Mouse (Mus musculus) hindlimb bud, embryonic 11.5 days (tissue): ENCODE measurements around the gene Slc44a3.

Experiments used
- DNase-seq: peaks from one replicate; pipeline ENCODE4 v3.0.0-alpha.2; 2012; ENCODE audit warnings: low read depth, low spot score; ENCODE audit errors: extremely low spot score

Gene Slc44a3

DNA sequence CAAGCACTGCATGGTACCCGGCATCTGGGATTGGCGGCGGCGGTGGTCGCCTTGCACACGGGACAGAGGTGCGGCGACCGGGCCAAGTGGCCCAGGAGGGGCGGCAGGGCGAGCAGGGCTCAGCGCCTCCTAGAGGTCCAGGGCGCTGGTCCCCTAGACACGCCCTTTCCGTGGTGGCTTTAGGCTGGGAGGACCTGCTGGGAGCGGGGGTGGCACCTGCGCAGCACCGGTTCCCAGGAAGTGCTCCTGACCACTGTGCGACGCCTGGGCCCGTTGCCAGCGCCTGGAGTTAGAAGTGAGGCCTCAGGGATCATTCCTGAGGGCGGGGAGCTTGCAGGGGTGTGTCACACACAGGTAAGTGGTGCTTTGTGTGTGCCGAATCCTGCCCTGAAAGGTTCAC, at the start of gene Slc44a3:
TSS of gene Slc44a3 (minus strand) at position 229 of the 400 bp plus-strand sequence.
- DNase-seq: no peak

DNA sequence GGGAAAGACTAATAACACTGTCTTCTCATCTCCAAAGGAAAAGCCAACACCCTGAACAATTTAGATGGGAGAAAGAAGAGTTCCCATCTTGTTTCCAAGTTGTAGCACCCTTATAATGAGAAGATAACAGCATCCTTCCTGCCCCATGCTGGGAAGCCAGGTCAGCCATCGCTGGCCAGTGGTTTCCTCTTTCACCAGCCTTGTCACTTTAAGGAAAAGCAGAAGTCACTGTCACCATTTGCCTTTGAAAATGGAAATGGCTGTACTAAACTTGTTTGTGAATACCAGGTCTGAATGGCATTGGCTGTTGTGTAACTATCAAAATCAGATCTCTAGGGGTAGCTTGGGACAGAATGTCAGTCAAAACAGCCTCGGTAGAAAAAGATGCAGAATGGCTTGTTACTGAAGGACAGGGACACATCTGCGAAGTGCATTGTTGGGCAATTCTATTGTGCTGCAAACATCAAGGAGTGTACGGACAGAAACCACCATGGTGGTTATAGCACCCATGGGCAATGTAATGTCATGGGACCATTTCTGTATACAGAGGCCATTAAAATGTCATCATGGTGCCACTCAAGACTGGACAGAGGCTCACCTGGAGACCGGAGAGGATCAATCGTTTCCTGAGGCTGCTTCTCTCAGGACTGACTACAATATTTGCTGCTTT, 47.8 kb upstream of the Slc44a3 start:
- no peak for DNase-seq

DNA sequence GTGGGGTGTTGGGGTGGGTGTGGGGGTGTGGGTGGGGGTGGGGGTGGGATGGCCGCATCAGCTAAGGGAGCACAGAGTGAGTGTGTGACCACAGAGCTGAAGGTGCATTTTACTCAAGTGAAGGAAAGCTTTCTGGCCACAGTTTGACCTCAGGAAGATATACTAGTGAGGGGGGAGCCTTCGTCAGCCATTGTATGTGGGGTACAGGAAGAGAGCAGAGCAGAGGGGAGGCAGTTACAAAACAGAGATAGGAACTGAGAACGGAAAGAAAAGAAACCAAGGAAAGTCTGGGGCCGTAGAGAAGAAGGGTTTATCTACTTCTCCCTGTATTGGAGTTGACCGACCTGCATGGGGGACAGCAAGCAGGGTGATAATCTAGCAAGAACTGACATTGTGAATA, 47.2 kb upstream of the Slc44a3 start:
- no peak for DNase-seq

GRCm38 (mm10) chr3:121578706-121579105, 46.5 kb upstream of the Slc44a3 start:
- DNase-seq: no peak

DNA sequence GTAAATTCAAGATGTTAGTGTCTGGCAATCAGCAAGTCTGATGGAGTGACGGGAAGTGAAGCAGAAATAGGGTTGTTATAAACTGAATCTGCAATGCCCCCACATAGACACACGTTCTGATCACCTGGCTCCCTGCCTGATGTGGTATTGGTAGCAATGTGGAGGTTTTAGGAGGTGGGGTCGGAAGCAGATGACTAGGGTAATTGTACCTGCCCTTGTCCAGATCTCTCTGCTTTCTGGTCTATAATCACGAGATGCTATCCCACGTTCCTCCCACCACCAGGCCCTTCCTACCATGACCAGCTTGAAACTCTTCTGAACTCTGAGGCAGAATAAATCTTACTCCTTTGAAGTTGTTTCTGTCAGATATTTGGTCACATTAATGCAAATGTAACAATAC, 45.4 kb upstream of the Slc44a3 start:
- no peak for DNase-seq

- peak; percentile 83 for DNase-seq
Measured at GRCm38 (mm10) chr3:121577032-121577591, 44.9 kb upstream of the Slc44a3 start.

DNA sequence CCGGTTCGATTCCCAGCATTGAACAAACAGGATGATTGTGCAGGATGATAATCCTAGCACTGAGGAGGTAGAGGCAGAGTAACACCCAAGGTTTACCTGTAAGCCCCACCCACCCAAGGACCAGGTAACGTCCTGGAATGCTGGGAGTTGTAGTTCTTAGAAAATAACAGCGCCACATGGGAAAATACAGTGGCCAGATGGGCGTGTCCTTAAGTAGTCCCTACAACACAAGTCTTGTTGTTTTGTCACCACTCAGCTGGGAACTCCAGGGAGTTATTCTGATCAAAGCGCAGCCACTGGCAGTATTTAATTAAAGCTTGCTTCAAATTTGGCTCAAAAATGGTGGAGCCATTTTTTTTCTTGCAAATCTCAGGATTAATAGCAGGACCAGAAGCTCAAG, 44.2 kb upstream of the Slc44a3 start:
- DNase-seq: peak; percentile 35

GRCm38 (mm10) chr3:121574386-121574785, 42.2 kb upstream of the Slc44a3 start:
- DNase-seq: no peak

DNA sequence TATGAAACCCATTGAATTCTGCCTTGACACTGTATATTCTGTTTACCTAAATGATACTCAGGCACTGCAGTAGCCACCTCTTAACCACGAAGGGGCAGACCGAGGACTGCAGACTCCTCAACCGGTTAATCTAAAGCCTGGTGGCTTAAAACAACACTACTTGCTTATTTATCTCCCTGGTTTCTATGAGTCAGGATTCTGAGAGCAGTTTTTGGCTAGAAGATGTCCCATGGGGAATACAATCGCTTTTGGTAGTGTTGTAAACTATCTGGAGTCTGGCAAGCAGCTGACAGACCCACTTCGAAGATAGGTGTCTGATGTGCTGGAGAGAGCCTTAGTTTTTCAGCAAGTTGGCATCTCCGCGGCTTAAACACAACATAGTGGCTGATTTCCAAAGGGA, 41.7 kb upstream of the Slc44a3 start:
- no peak for DNase-seq

DNA sequence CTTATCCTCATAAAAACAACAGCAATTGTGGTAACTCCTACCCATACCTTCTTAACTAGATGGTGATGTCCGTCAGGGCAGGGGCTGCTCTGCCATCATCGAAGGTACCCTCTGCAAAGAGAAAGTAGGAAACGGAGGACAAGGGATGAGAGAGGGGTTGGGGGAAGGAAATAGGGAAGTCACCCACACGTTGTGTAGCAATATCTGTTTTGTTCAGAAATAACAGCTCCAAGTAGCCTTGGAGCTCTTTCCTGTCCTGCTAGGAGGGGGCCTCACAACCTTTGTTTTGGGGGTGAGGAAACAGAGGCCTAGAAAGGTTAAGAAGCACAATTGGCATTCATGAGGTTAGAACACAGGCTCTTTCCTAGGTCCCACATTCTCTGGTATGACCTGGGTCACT, 39.3 kb upstream of the Slc44a3 start:
- no peak for DNase-seq

DNA sequence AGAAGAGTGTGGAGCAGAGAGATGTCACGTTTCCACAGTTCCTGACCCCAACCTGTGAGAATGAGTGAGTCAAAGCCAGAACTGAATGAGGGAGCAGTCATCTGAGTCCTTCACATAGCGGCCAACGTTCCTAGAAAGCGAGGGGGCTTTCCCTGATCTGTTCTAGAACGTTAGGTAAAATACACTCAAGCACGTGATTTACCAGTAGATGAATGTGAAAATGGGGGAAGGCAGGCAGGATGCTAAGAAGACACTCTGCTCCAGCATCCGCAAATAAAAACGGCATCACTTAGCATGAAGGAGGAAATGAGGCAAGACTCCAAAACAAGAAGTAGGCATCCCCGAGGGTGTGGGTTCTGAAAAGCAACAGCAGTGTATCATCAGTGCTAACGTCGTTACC, 38.4 kb upstream of the Slc44a3 start:
- DNase-seq: no peak

DNA sequence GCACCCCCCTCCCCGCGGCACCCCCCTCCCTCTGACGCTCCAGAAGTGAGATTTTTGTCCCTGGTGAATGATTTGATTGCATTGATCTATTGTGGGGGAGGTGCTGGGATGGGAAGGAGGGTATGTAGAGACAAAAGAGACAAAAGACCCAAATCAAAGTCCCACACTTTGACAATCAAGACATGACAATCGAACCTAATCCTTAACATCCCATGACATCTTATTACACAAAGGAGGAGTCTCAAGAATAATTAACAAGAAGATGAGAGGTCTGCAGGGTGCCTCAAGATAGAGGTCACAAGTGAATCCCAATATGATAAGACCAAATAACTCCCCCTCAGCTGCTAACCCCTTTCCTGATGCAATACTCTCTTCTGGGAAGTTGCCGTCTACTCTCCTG, 37.6 kb upstream of the Slc44a3 start:
- DNase-seq: no peak

- DNase-seq: no peak
Measured at GRCm38 (mm10) chr3:121569004-121569403, 36.8 kb upstream of the Slc44a3 start.

DNA sequence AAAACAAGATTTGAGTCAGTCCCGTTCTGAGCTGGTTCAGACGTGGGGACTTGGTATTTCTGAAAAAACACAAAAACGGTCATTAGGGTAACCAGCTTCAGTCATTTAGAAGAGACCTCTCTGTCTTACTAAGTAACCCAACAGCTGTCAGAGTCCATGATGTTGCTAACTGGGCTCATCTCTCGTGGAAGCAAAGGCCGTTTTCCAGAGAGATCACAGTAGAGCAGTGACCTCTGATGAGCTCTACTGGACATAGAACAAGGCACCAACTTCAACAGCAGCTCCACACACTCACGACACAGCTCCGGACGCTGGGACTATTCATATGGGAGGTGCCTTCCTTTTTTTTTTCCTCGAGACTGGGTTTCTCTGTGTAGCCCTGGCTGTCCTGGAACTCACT, 35.7 kb upstream of the Slc44a3 start:
- DNase-seq: no peak

DNA sequence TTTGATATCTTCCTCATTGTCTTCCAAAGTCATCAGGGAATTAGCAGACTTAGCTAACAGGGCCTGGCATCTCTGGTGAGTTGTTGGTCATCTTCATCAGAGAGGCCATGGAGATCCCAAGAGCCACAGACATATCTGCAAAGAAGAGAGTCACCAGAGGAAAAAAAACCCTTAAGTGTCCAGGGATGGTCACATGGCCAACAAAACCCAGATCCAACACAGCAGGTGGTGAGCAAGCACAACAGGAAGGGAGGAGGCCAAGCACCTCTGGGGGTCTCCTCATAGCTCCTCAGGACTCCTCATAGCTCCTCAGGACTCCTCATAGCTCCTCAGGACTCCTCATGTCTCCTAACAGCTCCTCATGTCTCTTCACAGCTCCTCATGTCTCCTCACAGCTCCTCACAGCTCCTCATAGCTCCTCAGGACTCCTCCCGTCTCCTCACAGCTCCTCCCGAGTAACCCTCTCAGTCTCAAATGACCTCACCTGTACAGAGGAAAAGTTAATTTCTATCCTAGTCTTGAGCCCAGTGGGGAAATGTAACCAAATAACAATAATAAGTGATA, 35.2 kb upstream of the Slc44a3 start:
- no peak for DNase-seq

GRCm38 (mm10) chr3:121566901-121567300, 34.7 kb upstream of the Slc44a3 start:
- DNase-seq: no peak

DNA sequence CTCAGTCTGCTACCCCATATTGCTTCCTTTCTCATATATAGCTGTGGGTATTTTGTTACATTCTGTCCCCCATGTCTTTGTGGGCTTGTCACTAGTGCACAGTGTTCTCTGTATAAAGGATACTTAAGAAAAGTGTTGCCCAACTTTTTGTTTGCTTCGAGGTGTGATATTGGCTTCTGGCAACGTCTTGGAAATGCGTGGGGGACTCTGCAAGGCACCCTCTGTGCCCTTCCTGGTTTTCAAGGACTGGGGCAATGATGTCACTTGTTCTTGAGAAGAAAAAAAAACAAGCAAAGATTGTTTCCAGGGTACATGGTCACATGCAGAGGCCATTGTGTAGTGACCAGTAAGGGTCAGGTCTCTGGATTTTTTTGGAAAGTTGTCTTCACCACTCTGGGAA, 29.6 kb upstream of the Slc44a3 start:
- no peak for DNase-seq

GRCm38 (mm10) chr3:121560115-121560865, 28.1 kb upstream of the Slc44a3 start:
- DNase-seq: no peak

GRCm38 (mm10) chr3:121559406-121560114, 27.4 kb upstream of the Slc44a3 start:
- no peak for DNase-seq

- DNase-seq: no peak
Measured at GRCm38 (mm10) chr3:121558861-121559260, 26.7 kb upstream of the Slc44a3 start.

- no peak for DNase-seq
Measured at GRCm38 (mm10) chr3:121556304-121556703, 24.1 kb upstream of the Slc44a3 start.
